Mouse (Mus musculus) large intestine, adult 2 months (tissue): ENCODE measurements around the gene Hoxa11. TPM values are rescaled to one million over a fixed set of nuclear protein-coding genes. Genes with fewer than 3 reads are reported as not detected.

Source experiments
- DNase-seq: peaks from one replicate; pipeline ENCODE4 v3.0.0-alpha.2; 2012; ENCODE audit warnings: low read depth, low spot score
- WGBS: fragments of 180-500 bp; shearing (Covaris S2); methylation state at CpG from one replicate; pipeline ENCODE4 v1.1.7; 2018; 5-methylcytosine and 5-hydroxymethylcytosine counted together
- polyA plus RNA-seq: library from polyadenylated mRNA; depleted of rRNA; stranded (reverse); fragments of >200 nt; gene quantifications from 2 replicates; pipeline ENCODE4 v1.2.3, GENCODE M21; 2012

Gene Hoxa11
- polyA plus RNA-seq, 1 experiment = not detected

- WGBS = 3% methylated on average over 37 of the region's 37 CpGs
- DNase-seq = no peak
Measured at GRCm38 (mm10) chr6:52211170-52211935, 34.3 kb downstream of the Hoxa11 start.

GRCm38 (mm10) chr6:52209685-52210046, 35.9 kb downstream of the Hoxa11 start:
- no peak for DNase-seq
- 44% methylated on average over 12 of the region's 12 CpGs for WGBS

GRCm38 (mm10) chr6:52208868-52209684, 36.5 kb downstream of the Hoxa11 start:
- DNase-seq = no peak
- WGBS = 27% methylated on average over 18 of the region's 18 CpGs

GRCm38 (mm10) chr6:52208072-52208867, 37.3 kb downstream of the Hoxa11 start, which contains the start of gene Hoxa6:
Gene Hoxa6 (minus strand): TSS chr6:52208722.
- DNase-seq = no peak
- WGBS = 11% methylated on average over 47 of the region's 47 CpGs

- DNase-seq = no peak
Measured at GRCm38 (mm10) chr6:52207684-52207976, 38.0 kb downstream of the Hoxa11 start.

GRCm38 (mm10) chr6:52206882-52207683, 38.5 kb downstream of the Hoxa11 start:
- no peak for DNase-seq
- WGBS = 48% methylated on average over 4 of the region's 4 CpGs

- WGBS = 48% methylated on average over 55 of the region's 55 CpGs
- DNase-seq = no peak
Measured at GRCm38 (mm10) chr6:52205638-52206621, 39.7 kb downstream of the Hoxa11 start.

GRCm38 (mm10) chr6:52205221-52205620, 40.4 kb downstream of the Hoxa11 start:
- DNase-seq = no peak
- 51% methylated on average over 14 of the region's 14 CpGs for WGBS

- DNase-seq = no peak
- 11% methylated on average over 65 of the region's 65 CpGs for WGBS
Measured at GRCm38 (mm10) chr6:52204050-52204752, 41.4 kb downstream of the Hoxa11 start, which contains the start of gene Hoxa5. Gene Hoxa5 (minus strand): TSS chr6:52204587.

- 21% methylated on average over 46 of the region's 46 CpGs for WGBS
Measured at GRCm38 (mm10) chr6:52203371-52204049, 42.1 kb downstream of the Hoxa11 start.

GRCm38 (mm10) chr6:52203121-52203370, 42.6 kb downstream of the Hoxa11 start:
- 24% methylated on average over 10 of the region's 10 CpGs for WGBS
- DNase-seq = no peak

More at GRCm38 (mm10) chr6:52203371-52204049, 42.1 kb downstream of the Hoxa11 start:
- DNase-seq = no peak

- WGBS = 38% methylated on average over 22 of the region's 22 CpGs
- no peak for DNase-seq
Measured at GRCm38 (mm10) chr6:52202362-52203120, 43.1 kb downstream of the Hoxa11 start.

- 34% methylated on average over 1 of the region's 1 CpGs for WGBS
- no peak for DNase-seq
Measured at GRCm38 (mm10) chr6:52201269-52201668, 44.3 kb downstream of the Hoxa11 start.

- WGBS = 33% methylated on average over 10 of the region's 10 CpGs
- DNase-seq = peak; percentile 93
Measured at GRCm38 (mm10) chr6:52200751-52201250, 44.8 kb downstream of the Hoxa11 start.

- no peak for DNase-seq
- WGBS = 27% methylated on average over 30 of the region's 30 CpGs
Measured at GRCm38 (mm10) chr6:52200073-52200750, 45.4 kb downstream of the Hoxa11 start.

- 13% methylated on average over 10 of the region's 10 CpGs for WGBS
- no peak for DNase-seq
Measured at GRCm38 (mm10) chr6:52197271-52197670, 48.3 kb downstream of the Hoxa11 start.
